Mouse (Mus musculus): ENCODE measurements at regions not wholly inside any gene's neighbourhood (a gene's known extent, or its start where the extent isn't known, plus 50 kb on each side); places are given as distances from the start of the nearest gene placed in this dataset.
A peak's percentile ranks its signal among the peaks of the same experiment; 100 is the strongest.
"Not testable (repeated sequence)": the region's sequence is repeated elsewhere in the genome, so short reads cannot be mapped to it uniquely, and the experiment has no call there.

- no peak for DNase-seq (ENCODE audit: low spot score in 2 of 2)
- intact Hi-C loops (cut with DNase I): no loop called here
Measured at GRCm38 (mm10) chr5:148788690-148789089, 140.4 kb downstream of the Katnal1 start.

GRCm38 (mm10) chr5:148787270-148787669, 141.8 kb downstream of the Katnal1 start:
- no peak for DNase-seq (ENCODE audit: low spot score in 2 of 2)
- intact Hi-C loops (cut with DNase I): no loop called here

GRCm38 (mm10) chr5:148781076-148781475, 148.0 kb downstream of the Katnal1 start:
- DNase-seq (ENCODE audit: low spot score in 2 of 2); intact Hi-C loops (cut with DNase I): not testable (repeated sequence)

- intact Hi-C loops (cut with DNase I): no loop called here
- no peak for DNase-seq (ENCODE audit: low spot score in 2 of 2)
Measured at GRCm38 (mm10) chr5:148776796-148777659, 152.1 kb downstream of the Katnal1 start.

DNA sequence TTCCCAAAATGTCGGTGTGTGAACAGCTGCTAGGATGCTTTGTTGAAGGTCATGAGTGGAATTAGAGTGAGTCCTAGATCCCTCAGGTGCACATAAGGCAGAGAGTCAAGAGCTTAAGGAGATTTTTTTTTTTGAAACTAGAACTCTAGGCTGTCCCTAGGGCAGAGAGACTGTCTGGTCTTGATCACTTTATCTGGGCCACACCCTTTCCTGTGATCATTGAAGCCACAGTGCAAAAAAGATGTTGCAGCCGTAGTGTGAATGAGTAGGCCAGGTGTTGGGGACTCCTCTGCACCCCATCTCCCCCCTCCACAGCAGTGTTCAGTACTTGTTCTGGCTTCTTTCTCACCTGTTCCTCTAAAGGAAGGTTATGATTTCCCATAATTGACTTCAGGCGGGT, 153.9 kb downstream of the Katnal1 start:
- intact Hi-C loops (cut with DNase I): no loop called here
- no peak for DNase-seq (ENCODE audit: low spot score in 2 of 2)

DNA sequence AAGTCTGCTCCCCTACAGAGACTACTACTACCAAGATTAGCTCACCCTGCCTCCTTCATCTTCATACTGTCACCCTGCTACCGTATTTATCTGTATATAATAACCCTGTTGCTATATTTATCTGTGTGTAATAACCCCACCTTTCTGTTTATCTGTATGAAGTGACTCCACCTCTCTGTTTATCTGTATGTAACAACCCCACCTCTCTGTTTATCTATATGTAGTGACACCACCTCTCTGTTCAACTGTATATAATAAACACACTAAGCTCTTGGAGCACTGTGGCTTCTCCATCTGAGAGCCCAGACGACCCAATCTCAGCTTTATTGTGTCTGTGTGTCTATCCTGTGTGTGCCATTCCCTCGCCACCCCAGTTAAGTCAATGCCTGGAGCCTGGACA, 154.7 kb downstream of the Katnal1 start:
- intact Hi-C loops (cut with DNase I): no loop called here
- no peak for DNase-seq (ENCODE audit: low spot score in 2 of 2)

DNA sequence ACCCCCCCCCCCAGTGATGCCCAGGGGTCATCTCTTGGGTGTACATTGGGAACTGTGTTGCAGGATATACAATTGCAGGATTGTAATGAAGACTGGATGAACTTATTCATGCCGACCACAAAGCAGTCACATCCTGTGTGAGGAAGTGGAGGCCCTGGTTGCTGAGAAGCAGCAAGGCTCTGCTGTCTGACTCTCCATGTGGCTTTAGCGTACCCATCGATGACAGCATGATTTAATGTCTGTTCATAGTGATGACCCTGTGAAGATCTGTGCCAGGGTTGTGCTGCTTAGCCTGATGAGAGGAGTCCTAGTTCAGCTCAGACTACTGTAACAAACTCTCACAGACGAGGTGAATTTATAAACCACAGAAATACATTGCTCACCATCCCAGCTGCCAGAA, 159.7 kb downstream of the Katnal1 start:
- intact Hi-C loops (cut with DNase I): no loop called here

DNA sequence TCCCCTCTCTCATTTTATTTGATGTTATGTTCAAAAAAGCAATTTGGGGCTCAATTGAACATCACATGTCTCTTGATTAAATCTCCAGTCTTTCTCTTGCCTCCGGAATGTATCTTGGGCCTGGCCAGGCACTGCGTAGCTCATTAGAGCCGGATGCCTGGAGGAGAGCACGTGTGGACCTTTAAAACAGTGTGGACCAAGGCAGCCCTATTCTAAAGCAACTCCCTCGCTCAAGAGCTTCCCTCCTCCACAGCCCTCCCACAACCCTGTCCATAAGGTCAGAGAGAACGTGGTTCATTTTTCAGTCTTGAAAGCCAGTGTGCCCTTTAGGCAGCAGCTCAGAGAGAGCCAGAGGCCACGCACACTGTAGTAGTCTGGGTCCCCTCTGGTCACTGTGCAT, 160.8 kb downstream of the Katnal1 start:
- no peak for DNase-seq (ENCODE audit: low spot score in 2 of 2)

More for the DNA sequence above, 159.7 kb downstream of the Katnal1 start:
- DNase-seq (ENCODE audit: low spot score in 2 of 2): no peak

GRCm38 (mm10) chr5:148765993-148766392, 163.1 kb downstream of the Katnal1 start:
- intact Hi-C loops (cut with DNase I): no loop called here
- DNase-seq (ENCODE audit: low spot score in 2 of 2): no peak

More for the DNA sequence above, 160.8 kb downstream of the Katnal1 start:
- intact Hi-C loops (cut with DNase I): no loop called here

DNA sequence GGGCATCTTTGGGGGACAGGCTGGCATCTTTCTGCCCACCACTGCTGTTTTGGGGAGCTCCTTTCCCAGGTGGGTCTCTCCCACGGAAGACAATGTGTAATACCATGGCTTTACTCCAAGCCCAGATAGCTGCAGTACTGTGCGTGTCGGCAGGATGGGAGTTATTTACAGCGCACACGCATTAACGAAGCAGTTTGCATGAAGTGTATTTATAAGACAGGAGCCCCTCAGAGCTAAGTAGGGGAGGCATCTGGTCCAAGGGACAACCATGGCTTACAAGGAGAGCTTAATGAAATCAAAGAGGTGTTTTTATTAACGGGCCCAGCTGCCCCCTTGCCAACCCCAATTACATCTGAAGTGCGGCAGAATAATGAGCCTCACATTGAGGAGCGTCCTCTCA, 169.0 kb downstream of the Katnal1 start:
- intact Hi-C loops (cut with DNase I): no loop called here
- DNase-seq (ENCODE audit: low spot score in 2 of 2): no peak

GRCm38 (mm10) chr5:148758786-148759185, 170.3 kb downstream of the Katnal1 start:
- intact Hi-C loops (cut with DNase I): no loop called here
- DNase-seq (ENCODE audit: low spot score in 2 of 2): no peak

DNA sequence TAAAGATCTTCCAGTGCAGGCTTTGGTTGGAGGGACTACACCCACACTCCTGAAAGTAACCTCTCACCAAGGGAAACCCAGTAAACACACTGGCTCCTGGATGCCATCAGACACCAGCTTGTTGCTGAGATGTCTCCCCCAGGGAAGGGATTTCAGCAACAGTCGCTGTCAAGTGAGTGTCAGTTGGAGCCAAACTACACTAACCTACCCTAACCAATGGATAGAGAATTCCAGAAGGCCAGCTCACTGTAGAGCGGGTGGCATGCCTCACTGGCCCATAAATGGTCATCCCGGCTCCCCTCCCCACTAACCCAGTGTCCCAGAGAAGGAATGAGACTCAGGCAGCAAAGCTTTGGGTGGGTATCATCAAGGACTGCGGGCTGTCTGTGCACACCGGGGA, 171.4 kb downstream of the Katnal1 start:
- intact Hi-C loops (cut with DNase I): no loop called here
- no peak for DNase-seq (ENCODE audit: low spot score in 2 of 2)

GRCm38 (mm10) chr5:148757236-148757635, 171.9 kb downstream of the Katnal1 start:
- no peak for DNase-seq (ENCODE audit: low spot score in 2 of 2)
- intact Hi-C loops (cut with DNase I): no loop called here

DNA sequence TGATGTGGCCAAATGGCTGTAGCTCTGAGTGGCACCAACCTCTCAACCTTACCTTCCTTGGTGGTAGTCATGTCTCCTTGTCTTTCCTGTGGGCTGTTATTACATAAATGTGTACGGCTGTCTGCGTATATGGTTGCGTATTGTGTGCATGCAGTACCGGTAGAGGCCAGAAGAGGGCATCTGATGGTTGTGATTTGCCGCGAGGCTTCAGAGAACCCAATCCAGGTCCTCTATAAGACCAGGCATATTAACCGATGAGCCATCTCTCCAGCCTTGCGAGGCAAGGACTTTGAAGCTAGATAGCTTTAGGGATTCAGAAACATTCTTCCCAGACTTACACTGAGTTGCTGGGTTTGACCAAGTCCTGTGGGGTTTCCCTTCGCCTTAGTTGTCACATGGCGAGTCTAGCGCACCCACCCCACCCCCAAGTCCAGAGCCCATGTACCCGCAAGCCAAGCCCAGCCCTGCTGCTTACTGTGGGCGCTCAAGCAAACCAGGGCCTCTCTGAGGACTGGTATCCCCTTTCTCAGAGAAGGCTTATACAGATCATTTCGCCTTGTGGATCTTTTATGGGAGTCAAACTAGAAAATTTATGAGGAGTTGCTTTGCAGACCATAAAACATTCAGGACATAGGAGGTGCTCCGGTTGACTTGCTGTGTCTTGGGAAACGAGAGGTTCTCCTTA, 172.7 kb downstream of the Katnal1 start:
- intact Hi-C loops (cut with DNase I): no loop called here
- DNase-seq (ENCODE audit: low spot score in 2 of 2): peak in 1 of 2 experiments; percentile 18

GRCm38 (mm10) chr5:148755807-148756206, 173.3 kb downstream of the Katnal1 start:
- DNase-seq (ENCODE audit: low spot score in 2 of 2): no peak
- intact Hi-C loops (cut with DNase I): no loop called here

DNA sequence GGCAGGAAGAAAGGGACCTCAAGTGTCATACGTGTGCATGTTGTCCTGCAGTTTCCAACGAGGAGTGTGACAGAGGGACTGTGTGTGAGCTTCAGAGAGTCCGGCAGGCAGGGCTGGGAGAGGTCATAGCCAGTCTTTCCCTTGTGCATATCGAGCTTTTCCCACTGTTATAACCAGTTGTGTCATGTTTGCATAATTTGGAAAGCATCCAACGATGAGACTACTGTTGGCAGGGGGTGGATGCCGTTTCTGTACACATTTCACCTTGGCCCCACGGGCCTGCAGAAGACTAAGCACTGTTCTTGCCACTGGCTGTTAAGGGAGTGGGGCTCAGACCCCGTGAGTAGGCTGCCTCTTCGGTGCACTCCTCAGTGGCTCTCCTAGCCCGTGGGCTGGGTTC, 174.2 kb downstream of the Katnal1 start:
- intact Hi-C loops (cut with DNase I): no loop called here
- no peak for DNase-seq (ENCODE audit: low spot score in 2 of 2)

GRCm38 (mm10) chr5:148754363-148754762, 174.8 kb downstream of the Katnal1 start:
- no peak for DNase-seq (ENCODE audit: low spot score in 2 of 2)
- intact Hi-C loops (cut with DNase I): no loop called here

DNA sequence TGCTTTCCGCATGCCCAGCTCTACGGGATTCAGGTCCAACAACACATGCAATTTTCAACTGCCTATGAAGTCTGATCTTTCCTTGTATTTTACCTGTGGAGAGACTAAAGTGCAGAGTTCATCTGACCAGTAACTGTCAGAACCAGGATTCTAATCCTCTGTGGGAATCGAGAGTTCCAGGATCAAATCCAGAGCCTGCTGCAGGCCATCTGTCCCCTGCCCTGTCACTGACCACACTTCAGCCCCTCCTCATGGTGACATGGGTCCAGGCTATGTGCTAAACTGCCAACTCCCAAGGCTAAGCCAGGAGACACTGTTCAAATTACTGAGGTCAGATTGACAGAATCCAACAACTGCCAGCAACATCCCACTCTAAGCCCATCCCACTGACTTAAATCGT, 175.7 kb downstream of the Katnal1 start:
- DNase-seq (ENCODE audit: low spot score in 2 of 2): no peak
- intact Hi-C loops (cut with DNase I): no loop called here

GRCm38 (mm10) chr5:148751980-148752379, 177.1 kb downstream of the Katnal1 start:
- no peak for DNase-seq (ENCODE audit: low spot score in 2 of 2)
- intact Hi-C loops (cut with DNase I): no loop called here

GRCm38 (mm10) chr5:148750002-148750734, 179.0 kb downstream of the Katnal1 start:
- intact Hi-C loops (cut with DNase I): no loop called here

More at GRCm38 (mm10) chr5:148750002-148750734, 179.0 kb downstream of the Katnal1 start:
- DNase-seq (ENCODE audit: low spot score in 2 of 2): peak; percentile 44 to 65

Measured in left cerebral cortex, postnatal 14 days (tissue).